In genomic region chr7:99544272-99544671, GRCm38 (mm10) we compare ENCODE assay signal across 13 mouse cellular contexts. TPM values are rescaled to one million over a fixed set of nuclear protein-coding genes. Genes with fewer than 3 reads are reported as not detected.
DNase-seq lines count a peak whose midpoint lies in the region; ATAC-seq and TF ChIP-seq lines count a peak whose summit lies in the region.
"Had no signal": no experiment of that assay in that cellular context is flagged by ENCODE, and none has a peak within 500 bp of the region (broad histone marks: within the 10 kb centered on the region; RNA-seq: fewer than 3 reads in every experiment).

No protein-coding gene starts in this region.

- WGBS in lung, embryonic 15.5 days: 55% methylated on average over 6 of the region's 6 CpGs
- WGBS in lung, adult 2 months: 54% methylated on average over 6 of the region's 6 CpGs
- 54% methylated on average over 6 of the region's 6 CpGs for WGBS in embryonic facial prominence, embryonic 15.5 days
- WGBS in liver, postnatal 0 days (ENCODE audit: insufficient replicate concordance): 65% methylated on average over 6 of the region's 6 CpGs

- H3K36me3 ChIP-seq in lung, embryonic 15.5 days: no peaks in the 10 kb centered on the region
- H3K36me3 ChIP-seq in embryonic facial prominence, embryonic 15.5 days: no peaks in the 10 kb centered on the region
- H3K36me3 ChIP-seq in liver, postnatal 0 days (replicated peaks; ENCODE audit: insufficient read depth, low read length): 0 out of 2 replicates have a peak, but pooled peaks cover 2% of the 10 kb centered on the region
- H3K36me3 ChIP-seq: neural tube, embryonic 12.5 days had no signal

- TF ChIP-seq POLR2A in lung, adult 2 months (IDR thresholded peaks at IDR 0.05; ENCODE audit: borderline replicate concordance, extremely low read depth, low read depth, low read length): no peak

- no peak for DNase-seq in frontal cortex, adult 2 months (ENCODE audit: extremely low spot score in 1 of 2, low spot score in 1 of 2)
- no peak for DNase-seq in lung, adult 2 months
- no peak for DNase-seq in liver, postnatal 0 days
- no peak for DNase-seq in adipocyte (ENCODE audit: low spot score)
- DNase-seq: kidney, postnatal 10 days; thymus, adult 18-20 months had no signal

- H3K27ac ChIP-seq in lung, embryonic 15.5 days: peak overlapping the region; percentile 95; the same call in 1 of the 2 replicates
- peak overlapping the region; percentile 29; the same call in 1 of the 2 replicates for H3K27ac ChIP-seq in embryonic facial prominence, embryonic 15.5 days (replicated peaks)
- H3K27ac ChIP-seq in liver, postnatal 0 days (ENCODE audit: low read depth): peak overlapping the region; percentile 86
- H3K27ac ChIP-seq: neural tube, embryonic 12.5 days had no signal

- ATAC-seq in frontal cortex, adult (ENCODE audit: low TSS enrichment): 0 out of 2 replicates have a peak, but pooled peaks have one; percentile 18
- no peak for ATAC-seq in lung, embryonic 15.5 days (ENCODE audit: borderline replicate concordance, extremely low read depth, low FRiP score, low TSS enrichment)
- ATAC-seq in embryonic facial prominence, embryonic 15.5 days (ENCODE audit: insufficient number of reproducible peaks, low FRiP score, low TSS enrichment, low read depth): no peak
- ATAC-seq in liver, postnatal 0 days: no peak
- ATAC-seq in megakaryocyte-erythroid progenitor cell, adult 5-6 weeks (replicated peaks; ENCODE audit: low FRiP score, low TSS enrichment, poor library complexity, severe bottlenecking): no peak
- ATAC-seq: CD4-positive, CD25-positive, alpha-beta regulatory T cell, adult 4 months had no signal

- no peak for TF ChIP-seq CTCF in lung, adult 2 months (IDR thresholded peaks at IDR 0.05; ENCODE audit: insufficient read depth, low read length)
- TF ChIP-seq CTCF in liver, postnatal 0 days (IDR thresholded peaks at IDR 0.05; ENCODE audit: low read depth): no peak

- no peak overlapping the region for H3K4me3 ChIP-seq in lung, embryonic 15.5 days
- H3K4me3 ChIP-seq in lung, adult 2 months (replicated peaks; ENCODE audit: extremely low read depth, low read depth, low read length): no peak overlapping the region
- no peak overlapping the region for H3K4me3 ChIP-seq in embryonic facial prominence, embryonic 15.5 days (replicated peaks)
- H3K4me3 ChIP-seq in liver, postnatal 0 days (ENCODE audit: low read depth, low read length): no peak overlapping the region
- H3K4me3 ChIP-seq: liver, embryonic 15.5 days; neural tube, embryonic 12.5 days had no signal

- no peak for TF ChIP-seq EP300 in liver, postnatal 0 days (IDR thresholded peaks at IDR 0.05; ENCODE audit: low read depth)

- no peak overlapping the region for H3K4me2 ChIP-seq in lung, embryonic 15.5 days
- no peak overlapping the region for H3K4me2 ChIP-seq in embryonic facial prominence, embryonic 15.5 days (replicated peaks)
- H3K4me2 ChIP-seq in liver, postnatal 0 days (ENCODE audit: low read depth, low read length): no peak overlapping the region
- H3K4me2 ChIP-seq: liver, embryonic 15.5 days; neural tube, embryonic 12.5 days had no signal

- H3K9me3 ChIP-seq in lung, embryonic 15.5 days: no peaks in the 10 kb centered on the region
- no peaks in the 10 kb centered on the region for H3K9me3 ChIP-seq in embryonic facial prominence, embryonic 15.5 days (replicated peaks)
- H3K9me3 ChIP-seq in liver, postnatal 0 days (ENCODE audit: low read length): no peaks in the 10 kb centered on the region
- H3K9me3 ChIP-seq: liver, embryonic 15.5 days; neural tube, embryonic 12.5 days had no signal

- no peaks in the 10 kb centered on the region for H3K27me3 ChIP-seq in lung, embryonic 15.5 days
- H3K27me3 ChIP-seq in embryonic facial prominence, embryonic 15.5 days: no peaks in the 10 kb centered on the region
- no peaks in the 10 kb centered on the region for H3K27me3 ChIP-seq in liver, postnatal 0 days (ENCODE audit: insufficient read depth, low read length)
- H3K27me3 ChIP-seq: liver, embryonic 15.5 days; neural tube, embryonic 12.5 days had no signal

- peaks cover 68% of the 10 kb centered on the region for H3K4me1 ChIP-seq in lung, embryonic 15.5 days
- H3K4me1 ChIP-seq in lung, adult 2 months (ENCODE audit: control insufficient read depth, insufficient read depth, low read length): peaks cover 43% of the 10 kb centered on the region
- H3K4me1 ChIP-seq in embryonic facial prominence, embryonic 15.5 days: peaks cover 57% of the 10 kb centered on the region
- peaks cover 39% of the 10 kb centered on the region for H3K4me1 ChIP-seq in liver, postnatal 0 days (ENCODE audit: insufficient read depth)

- no peak overlapping the region for H3K9ac ChIP-seq in lung, embryonic 15.5 days
- H3K9ac ChIP-seq in embryonic facial prominence, embryonic 15.5 days: no peak overlapping the region
- peak overlapping the region; percentile 18; the same call in 1 of the 2 replicates for H3K9ac ChIP-seq in liver, postnatal 0 days (replicated peaks)
- H3K9ac ChIP-seq: liver, embryonic 15.5 days; neural tube, embryonic 12.5 days had no signal

RNA-seq across cellular contexts. Expression of gene Arrb1, which starts 9.0 kb away (rescaled TPM):
- 135 and 141 TPM in 2 replicates for polyA plus RNA-seq in frontal cortex, adult 2 months (2012; rRNA removed)
- polyA plus RNA-seq in lung, embryonic 15.5 days (2015; fragmentation: Nextera tagmentation; extraction: Ambion mirVana): 16.1 and 17.5 TPM in 2 replicates
- polyA plus RNA-seq in lung, adult 2 months (2012; rRNA removed): 131 and 161 TPM in 2 replicates
- polyA plus RNA-seq in embryonic facial prominence, embryonic 15.5 days (2015; fragmentation: Nextera tagmentation; extraction: Ambion mirVana): 5.5 and 7.2 TPM in 2 replicates
- 20.1 and 21.8 TPM in 2 replicates for polyA plus RNA-seq in liver, postnatal 0 days (2015; fragmentation: Nextera tagmentation; extraction: Ambion mirVana)
- 59.0 and 91.0 TPM in 2 replicates for total RNA-seq in megakaryocyte-erythroid progenitor cell, adult 5-6 weeks (2014; fragmentation: Nextera tagmentation)
- 70.4 and 96.2 TPM in 2 replicates for total RNA-seq in megakaryocyte-erythroid progenitor cell, adult 5-6 weeks (2017)

Comparison
In these comparisons a context has a peak if more than half of its experiments do, and no peak if none do; other contexts are left out.
1. H3K27ac ChIP-seq: peak in every context shown above with its lines; median percentile 95 in lung, embryonic 15.5 days; 86 in liver, postnatal 0 days; 29 in embryonic facial prominence, embryonic 15.5 days.